Mouse (Mus musculus) frontal cortex, adult 2 months (tissue): Measurements from ENCODE around the gene Gpr35. TPM values are rescaled to one million over a fixed set of nuclear protein-coding genes. Genes with fewer than 3 reads are reported as not detected.
A peak's percentile ranks its signal among the peaks of the same experiment; 100 is the strongest.

Experiments
- DNase-seq, 2 experiments: peaks; one replicate each; pipeline ENCODE4 v3.0.0; 2022; ENCODE audit warnings: low spot score in 1 of 2; ENCODE audit errors: extremely low spot score in 1 of 2
- polyA plus RNA-seq: library from polyadenylated mRNA; depleted of rRNA; stranded (reverse); fragments of >200 nt; gene quantifications from 2 replicates; pipeline ENCODE4 v1.2.3, GENCODE M21; 2012; rRNA removed

The Gpr35 gene
- 0.36 and 0.40 TPM in 2 replicates for polyA plus RNA-seq

DNA sequence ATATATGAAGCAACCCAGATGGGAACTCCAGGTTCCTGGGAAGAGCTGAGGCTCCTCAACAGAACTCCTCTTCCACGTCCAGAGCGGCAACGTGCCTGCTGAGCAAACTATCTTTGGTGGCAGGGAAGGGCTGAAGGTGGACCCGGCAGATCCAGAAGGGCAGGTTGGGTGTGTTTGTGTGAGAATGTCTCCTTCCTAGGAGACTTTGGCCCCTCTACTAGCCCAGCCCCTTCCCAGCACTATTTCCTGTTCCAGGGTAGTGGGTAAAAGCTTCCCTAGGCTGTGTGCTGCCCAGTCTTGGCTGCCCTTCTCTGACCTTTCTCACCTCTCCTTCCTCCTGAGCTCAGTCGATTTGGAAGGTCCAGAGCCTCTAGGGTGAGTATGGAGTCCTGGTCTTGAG is at the start of gene Gpr35:
Gene Gpr35, plus strand, starts transcription at position 259 of the 400 bp plus-strand sequence.
- DNase-seq: no peak

DNA sequence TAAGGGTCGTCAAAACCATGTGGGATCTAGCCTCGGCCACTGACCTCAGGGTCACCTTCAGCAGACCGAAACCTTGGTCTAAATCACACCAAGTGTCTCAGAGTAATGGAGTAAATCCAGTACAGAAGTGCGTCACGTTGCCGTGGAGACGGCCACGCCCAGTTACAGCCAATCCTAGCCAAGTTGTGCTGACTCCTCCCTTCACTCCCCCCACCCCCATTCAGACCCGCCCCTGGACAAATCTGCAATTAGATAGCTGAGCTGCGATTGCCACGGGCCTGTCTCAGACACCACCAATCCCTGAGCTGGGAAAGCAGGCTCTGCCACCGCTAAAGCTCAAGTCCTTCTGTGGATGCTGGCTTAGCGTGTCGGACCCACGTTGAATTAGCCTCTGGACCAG is 47.9 kb upstream of the Gpr35 start, which contains the start of gene Ankmy1:
Gene Ankmy1, minus strand, starts transcription at position 121 of the 400 bp plus-strand sequence.
- DNase-seq: peak in 1 of 2 experiments; percentile 72

- peak in 1 of 2 experiments; percentile 78 for DNase-seq
These were observed 47.0 kb upstream of the Gpr35 start for GRCm38 (mm10) chr1:92903627-92904026.

- no peak for DNase-seq
These were observed 44.9 kb upstream of the Gpr35 start for GRCm38 (mm10) chr1:92905703-92906310.

- peak; percentile 67 to 85 for DNase-seq
These were observed 43.7 kb upstream of the Gpr35 start, which contains the start of gene Dusp28 for GRCm38 (mm10) chr1:92906779-92907631. TSS of gene Dusp28 (plus strand) at chr1:92906981.

GRCm38 (mm10) chr1:92907632-92908360 is 42.9 kb upstream of the Gpr35 start:
- no peak for DNase-seq

DNA sequence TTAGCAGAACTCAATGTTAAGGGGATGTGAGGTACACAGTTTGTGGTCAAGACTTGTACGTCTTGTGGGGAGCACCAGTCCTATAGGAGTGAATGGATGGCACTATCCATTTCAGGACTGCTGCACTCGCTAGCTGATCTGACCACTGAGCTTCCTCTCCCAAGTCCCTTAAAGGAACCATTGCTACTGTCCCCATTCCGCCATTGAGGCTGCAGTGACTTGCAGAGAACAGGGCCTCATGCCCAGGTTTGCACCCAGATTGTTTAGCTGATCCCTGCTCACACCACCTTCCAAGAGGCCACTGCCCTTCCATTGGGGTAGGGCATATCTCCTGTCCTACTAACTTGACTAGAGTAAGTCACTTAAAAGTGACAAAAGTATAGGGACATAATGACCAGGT is 42.0 kb upstream of the Gpr35 start:
- DNase-seq: no peak

DNA sequence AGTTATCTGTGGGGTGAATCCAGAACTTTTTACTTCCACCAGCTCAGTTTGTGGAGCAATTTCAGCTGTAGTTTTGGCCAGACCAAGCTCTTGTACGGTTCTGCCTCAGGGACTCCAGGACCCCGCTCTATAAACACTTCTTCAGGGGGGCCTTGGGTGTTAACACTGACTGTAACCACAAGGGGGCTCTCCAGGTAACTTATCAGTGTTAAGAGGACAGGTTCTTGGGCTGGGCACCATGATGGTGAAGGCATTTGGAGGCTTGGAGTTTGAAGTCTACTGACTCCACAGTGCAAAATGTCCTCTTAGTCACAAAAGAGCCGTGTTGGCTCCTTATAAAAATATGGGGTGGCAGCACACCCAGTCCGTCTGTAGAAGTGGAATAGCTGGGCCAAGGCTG is 41.6 kb upstream of the Gpr35 start:
- no peak for DNase-seq

- peak in 1 of 2 experiments; percentile 78 for DNase-seq
These were observed 40.3 kb upstream of the Gpr35 start, which contains the start of gene Rnpepl1 for GRCm38 (mm10) chr1:92910239-92910885. TSS of gene Rnpepl1 (plus strand) at chr1:92910783.

GRCm38 (mm10) chr1:92910925-92911720 is 39.5 kb upstream of the Gpr35 start:
- DNase-seq: peak in 1 of 2 experiments; percentile 72

- DNase-seq: peak in 1 of 2 experiments; percentile 13
These were observed 38.9 kb upstream of the Gpr35 start for GRCm38 (mm10) chr1:92911721-92912138.

GRCm38 (mm10) chr1:92912286-92912685 is 38.4 kb upstream of the Gpr35 start:
- no peak for DNase-seq

DNA sequence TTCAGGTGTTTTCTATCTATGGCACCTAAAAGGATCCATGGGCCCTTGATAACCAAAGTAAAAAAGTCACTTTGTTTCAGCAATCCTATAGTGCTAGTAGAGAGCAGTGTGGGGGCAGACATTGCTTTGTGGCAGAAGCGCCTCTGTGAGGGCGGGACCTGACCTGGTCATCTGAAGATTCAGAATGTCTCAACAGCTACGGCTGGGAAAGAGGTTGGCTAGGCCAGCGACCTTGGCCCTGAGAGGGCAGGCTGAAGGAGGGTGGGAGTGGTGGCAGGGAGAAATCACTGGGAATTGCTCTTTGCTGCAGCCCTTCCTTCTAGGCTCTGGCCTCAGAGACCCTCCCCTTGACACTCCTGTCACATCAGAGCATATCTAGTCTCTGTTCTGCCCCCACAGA is 36.4 kb upstream of the Gpr35 start:
- DNase-seq: no peak

DNA sequence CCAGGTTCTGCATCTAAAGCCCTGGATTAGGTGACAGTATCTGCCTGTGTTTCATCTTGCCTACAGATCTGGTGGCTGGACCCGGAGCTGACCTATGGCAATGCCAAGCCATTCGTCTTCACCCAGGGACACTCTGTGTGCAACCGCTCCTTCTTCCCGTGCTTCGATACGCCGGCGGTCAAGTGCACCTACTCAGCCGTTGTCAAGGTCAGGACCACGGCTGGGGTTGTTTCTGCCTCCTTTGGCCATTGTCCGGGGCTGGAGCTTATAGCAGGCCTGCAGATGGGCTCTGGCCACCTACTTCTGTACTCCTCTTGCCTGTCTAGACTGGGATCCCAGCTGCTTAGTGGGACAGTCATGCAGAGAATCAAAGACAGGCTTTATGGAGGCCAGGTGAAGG is 35.7 kb upstream of the Gpr35 start:
- DNase-seq: no peak

DNA sequence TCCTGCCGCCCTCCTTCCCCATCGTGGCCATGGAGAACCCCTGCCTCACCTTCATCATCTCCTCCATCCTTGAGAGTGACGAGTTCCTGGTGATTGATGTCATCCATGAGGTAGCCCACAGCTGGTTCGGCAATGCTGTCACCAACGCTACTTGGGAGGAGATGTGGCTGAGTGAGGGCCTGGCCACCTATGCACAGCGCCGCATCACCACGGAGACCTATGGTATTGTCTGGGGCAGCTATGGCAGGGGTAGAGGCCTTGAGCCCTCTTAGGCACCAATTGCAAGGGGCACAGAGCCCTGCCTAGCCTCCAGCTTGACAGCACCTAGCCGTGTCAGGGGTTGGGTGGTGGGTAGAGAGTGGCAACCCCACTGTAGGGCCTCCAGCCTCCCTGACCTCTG is 33.9 kb upstream of the Gpr35 start:
- no peak for DNase-seq

GRCm38 (mm10) chr1:92919151-92919550 is 31.5 kb upstream of the Gpr35 start:
- DNase-seq: no peak

- no peak for DNase-seq
These were observed 30.9 kb upstream of the Gpr35 start for GRCm38 (mm10) chr1:92919775-92920174.

- DNase-seq: no peak
These were observed 30.0 kb upstream of the Gpr35 start for GRCm38 (mm10) chr1:92920474-92921200.

GRCm38 (mm10) chr1:92921496-92921895 is 29.2 kb upstream of the Gpr35 start:
- DNase-seq: no peak
